Mouse (Mus musculus): ENCODE data around the gene Sectm1a.
"Not testable (repeated sequence)": the region's sequence is repeated elsewhere in the genome, so short reads cannot be mapped to it uniquely, and the experiment has no call there.

Sectm1a gene

GRCm38 (mm10) chr11:121081120-121081519 is at the start of gene Sectm1a:
Gene Sectm1a (minus strand): TSS chr11:121081220.
- DNase-seq (ENCODE audit: low spot score) = no peak

- DNase-seq (ENCODE audit: low spot score) = no peak
Measured at GRCm38 (mm10) chr11:121129616-121130015, 48.6 kb upstream of the Sectm1a start.

- DNase-seq (ENCODE audit: low spot score) = no peak
Measured at GRCm38 (mm10) chr11:121127441-121127840, 46.4 kb upstream of the Sectm1a start.

GRCm38 (mm10) chr11:121126395-121126794 is 45.4 kb upstream of the Sectm1a start:
- no peak for DNase-seq (ENCODE audit: low spot score)

GRCm38 (mm10) chr11:121125522-121126172 is 44.6 kb upstream of the Sectm1a start:
- no peak for DNase-seq (ENCODE audit: low spot score)

- no peak for DNase-seq (ENCODE audit: low spot score)
Measured at GRCm38 (mm10) chr11:121123438-121123837, 42.4 kb upstream of the Sectm1a start.

- no peak for DNase-seq (ENCODE audit: low spot score)
Measured at GRCm38 (mm10) chr11:121122024-121122670, 41.1 kb upstream of the Sectm1a start.

GRCm38 (mm10) chr11:121121151-121121550 is 40.1 kb upstream of the Sectm1a start:
- no peak for DNase-seq (ENCODE audit: low spot score)

- no peak for DNase-seq (ENCODE audit: low spot score)
Measured at GRCm38 (mm10) chr11:121118577-121118976, 37.6 kb upstream of the Sectm1a start, which contains the start of gene Tex19.2. Gene Tex19.2 (minus strand): TSS chr11:121118677.

GRCm38 (mm10) chr11:121118106-121118505 is 37.1 kb upstream of the Sectm1a start:
- DNase-seq (ENCODE audit: low spot score) = peak; percentile 90

GRCm38 (mm10) chr11:121112091-121112775 is 31.2 kb upstream of the Sectm1a start:
- DNase-seq (ENCODE audit: low spot score) = no peak

GRCm38 (mm10) chr11:121111601-121112000 is 30.6 kb upstream of the Sectm1a start:
- no peak for DNase-seq (ENCODE audit: low spot score)

GRCm38 (mm10) chr11:121111051-121111450 is 30.0 kb upstream of the Sectm1a start:
- DNase-seq (ENCODE audit: low spot score) = no peak

- peak; percentile 84 for DNase-seq (ENCODE audit: low spot score)
Measured at GRCm38 (mm10) chr11:121109986-121110385, 29.0 kb upstream of the Sectm1a start.

GRCm38 (mm10) chr11:121108061-121108460 is 27.0 kb upstream of the Sectm1a start:
- DNase-seq (ENCODE audit: low spot score) = no peak

GRCm38 (mm10) chr11:121107242-121107641 is 26.2 kb upstream of the Sectm1a start:
- DNase-seq (ENCODE audit: low spot score) = not testable (repeated sequence)

GRCm38 (mm10) chr11:121101124-121101805 is 20.2 kb upstream of the Sectm1a start:
- DNase-seq (ENCODE audit: low spot score) = no peak

- no peak for DNase-seq (ENCODE audit: low spot score)
Measured at GRCm38 (mm10) chr11:121100692-121101091, 19.7 kb upstream of the Sectm1a start.

- no peak for DNase-seq (ENCODE audit: low spot score)
Measured at GRCm38 (mm10) chr11:121099762-121100161, 18.7 kb upstream of the Sectm1a start.

- DNase-seq (ENCODE audit: low spot score) = no peak
Measured at GRCm38 (mm10) chr11:121092606-121093585, 11.9 kb upstream of the Sectm1a start.

- DNase-seq (ENCODE audit: low spot score) = no peak
Measured at GRCm38 (mm10) chr11:121090943-121091342, 9.9 kb upstream of the Sectm1a start.

Measured in testis, postnatal 14 days (tissue).